Mouse (Mus musculus) kidney, postnatal 0 days (tissue): ENCODE results near the gene Abcb4. TPM values are rescaled to one million over a fixed set of nuclear protein-coding genes. Genes with fewer than 3 reads are reported as not detected.

Experiments
- ATAC-seq: fragments of 200-750 bp; cut with Nextera tagmentation; replicated peaks from 2 replicates; pipeline ENCODE4 v1.8.0; 2017; ENCODE audit warnings: low read depth, moderate number of reproducible peaks, moderate TSS enrichment, moderate library complexity; ENCODE audit not compliant: low FRiP score
- DNase-seq: peaks from one replicate; pipeline ENCODE4 v3.0.0-alpha.2; 2016; ENCODE audit warnings: low spot score
- H3K27ac ChIP-seq: fragments of 300-500 bp; sonication (generic); 2 replicates; pipeline ENCODE4 v1.5.1; 2014; ENCODE audit warnings: mild to moderate bottlenecking
- H3K27me3 ChIP-seq: fragments of 300-500 bp; sonication (generic); 2 replicates; pipeline ENCODE4 v1.6.1; 2014; ENCODE audit warnings: low read length, mixed read lengths; ENCODE audit not compliant: insufficient read depth
- H3K36me3 ChIP-seq: fragments of 300-500 bp; sonication (generic); 2 replicates; pipeline ENCODE4 v1.6.1; 2014; ENCODE audit warnings: low read length, mixed read lengths; ENCODE audit not compliant: insufficient read depth
- H3K4me1 ChIP-seq: fragments of 300-500 bp; sonication (generic); replicated peaks from 2 replicates; pipeline ENCODE4 v1.6.1; 2014; ENCODE audit warnings: antibody characterized with exemption, low read length, mixed read lengths; ENCODE audit not compliant: insufficient read depth
- H3K4me2 ChIP-seq: fragments of 300-500 bp; sonication (generic); 2 replicates; pipeline ENCODE4 v1.6.1; 2014; ENCODE audit warnings: mild to moderate bottlenecking, low read length, moderate library complexity, mixed read lengths
- H3K4me3 ChIP-seq: fragments of 300-500 bp; sonication (generic); replicated peaks from 2 replicates; pipeline ENCODE4 v1.5.1; 2014; ENCODE audit warnings: low read depth, low read length
- H3K9ac ChIP-seq: fragments of 300-500 bp; sonication (generic); 2 replicates; pipeline ENCODE4 v1.6.1; 2014; ENCODE audit warnings: low read depth, low read length
- H3K9me3 ChIP-seq: fragments of 300-500 bp; sonication (generic); replicated peaks from 2 replicates; pipeline ENCODE4 v1.6.1; 2016; ENCODE audit warnings: low read length, inconsistent platforms, mixed read lengths
- CTCF ChIP-seq: IDR thresholded peaks from 2 replicates; pipeline ENCODE4 v1.5.1; 2016; ENCODE audit warnings: antibody characterized with exemption, low read depth, mild to moderate bottlenecking, moderate library complexity
- WGBS: fragments of 180-500 bp; shearing (Covaris S2); extraction: QIAGEN DNeasy Blood & Tissue Kit; methylation state at CpG from one replicate; pipeline ENCODE4 v1.1.7; 2014; 5-methylcytosine and 5-hydroxymethylcytosine counted together
- polyA plus RNA-seq: library from polyadenylated mRNA; unstranded; fragments of >200 nt; fragmentation: Nextera tagmentation; extraction: Ambion mirVana; gene quantifications from 2 replicates; pipeline ENCODE4 v1.2.1, GENCODE M21; 2015

Abcb4 gene
- polyA plus RNA-seq, 1 experiment from 2014 or later: 0.16 TPM

GRCm38 (mm10) chr5:8943836-8944235 is 50.3 kb downstream of the Abcb4 start:
- WGBS: 60% methylated on average over 3 of the region's 3 CpGs
- Histone ChIP-seq H3K27me3 (no peaks in the 10 kb centered on the region), H3K27ac (no peak overlapping the region), H3K4me3 (no peak overlapping the region), H3K4me2 (no peak overlapping the region), H3K4me1 (no peaks in the 10 kb centered on the region), H3K9ac (no peak overlapping the region), H3K36me3 (no peaks in the 10 kb centered on the region), H3K9me3 (no peaks in the 10 kb centered on the region)
- DNase-seq (no peak), ATAC-seq (no peak)
- TF ChIP-seq CTCF: no peak

DNA sequence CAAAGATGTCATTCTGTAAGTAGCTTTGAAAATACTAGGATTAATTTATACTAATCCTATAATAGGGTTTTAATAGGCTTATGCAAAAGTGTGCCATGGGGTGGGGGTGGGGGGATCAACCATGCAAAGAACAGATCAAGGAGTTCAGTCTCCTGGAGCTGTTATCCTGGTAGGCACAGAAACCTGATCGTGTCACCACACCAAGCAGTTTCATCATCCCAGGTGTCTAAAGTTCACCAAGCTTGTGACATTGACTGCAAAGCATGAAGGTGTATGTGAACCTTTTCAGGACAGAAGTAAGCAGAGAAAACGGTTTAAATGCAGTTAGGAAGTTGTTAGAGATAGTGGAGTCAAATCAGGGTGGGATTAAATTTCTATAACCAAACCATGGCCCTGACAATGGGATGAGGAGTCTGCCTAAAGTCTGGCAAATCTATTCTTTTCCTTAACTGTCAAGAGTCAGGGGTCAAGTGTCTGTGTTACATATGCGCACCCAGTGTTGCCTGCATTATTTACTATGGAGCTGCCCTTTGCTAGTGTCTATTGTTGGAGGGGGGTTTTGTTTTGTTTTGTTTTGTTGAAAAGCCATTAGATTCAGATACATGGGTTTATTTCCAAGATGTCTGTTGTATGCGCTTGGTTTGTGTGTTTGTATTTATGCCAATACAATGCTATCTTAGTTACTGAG is 54.0 kb downstream of the Abcb4 start:
- Histone ChIP-seq H3K9me3 (no peaks in the 10 kb centered on the region), H3K4me3 (no peak overlapping the region), H3K4me1 (no peaks in the 10 kb centered on the region), H3K4me2 (no peak overlapping the region), H3K27me3 (no peaks in the 10 kb centered on the region), H3K9ac (no peak overlapping the region), H3K27ac (no peak overlapping the region), H3K36me3 (no peaks in the 10 kb centered on the region)
- TF ChIP-seq CTCF: no peak
- 0 out of 2 replicates have a peak, but pooled peaks have one; percentile 43 for ATAC-seq
- WGBS: 53% methylated on average over 4 of the region's 4 CpGs
- DNase-seq: no peak

GRCm38 (mm10) chr5:8953660-8954059 is 60.1 kb downstream of the Abcb4 start:
- no peaks in the 10 kb centered on the region for H3K9me3 ChIP-seq
- H3K27me3 ChIP-seq: no peaks in the 10 kb centered on the region
- no peaks in the 10 kb centered on the region for H3K36me3 ChIP-seq
- H3K27ac ChIP-seq: no peak overlapping the region
- TF ChIP-seq CTCF: no peak
- H3K9ac ChIP-seq: no peak overlapping the region
- no peaks in the 10 kb centered on the region for H3K4me1 ChIP-seq
- 91% methylated on average over 2 of the region's 2 CpGs for WGBS
- ATAC-seq: no peak
- DNase-seq: no peak
- H3K4me3 ChIP-seq: no peak overlapping the region
- no peak overlapping the region for H3K4me2 ChIP-seq

GRCm38 (mm10) chr5:8955544-8955943 is 62.0 kb downstream of the Abcb4 start:
- no peak for TF ChIP-seq CTCF
- no peak overlapping the region for H3K4me3 ChIP-seq
- H3K27me3 ChIP-seq: no peaks in the 10 kb centered on the region
- no peak overlapping the region for H3K9ac ChIP-seq
- H3K36me3 ChIP-seq: no peaks in the 10 kb centered on the region
- no peak for ATAC-seq
- WGBS: 91% methylated on average over 3 of the region's 3 CpGs
- H3K4me1 ChIP-seq: no peaks in the 10 kb centered on the region
- H3K27ac ChIP-seq: no peak overlapping the region
- no peak for DNase-seq
- H3K4me2 ChIP-seq: no peak overlapping the region
- no peaks in the 10 kb centered on the region for H3K9me3 ChIP-seq

DNA sequence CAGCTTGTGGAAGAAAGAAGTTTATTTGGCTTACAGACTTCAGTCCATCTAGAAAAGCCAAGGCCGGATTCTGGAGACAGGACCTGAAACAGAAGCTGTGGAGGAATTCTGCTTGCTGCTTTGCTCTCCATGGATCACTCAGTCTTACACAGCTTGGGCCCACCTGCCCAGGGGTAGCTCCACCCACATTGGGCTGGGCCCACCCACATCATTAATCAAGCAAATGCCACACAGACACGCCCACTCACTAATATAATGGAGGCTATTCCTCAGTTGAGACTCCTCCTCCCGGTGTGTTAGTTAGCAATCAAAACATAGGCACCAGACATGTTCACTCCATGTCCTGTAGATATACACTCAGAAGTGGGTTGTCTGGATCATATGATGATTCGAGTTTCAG is 67.0 kb downstream of the Abcb4 start:
- ATAC-seq (no peak; the same call in 1 of the 2 replicates), DNase-seq (no peak)
- Histone ChIP-seq H3K27ac (no peak overlapping the region), H3K9me3 (no peaks in the 10 kb centered on the region), H3K4me2 (no peak overlapping the region), H3K4me3 (no peak overlapping the region), H3K9ac (no peak overlapping the region), H3K36me3 (peaks cover 14% of the 10 kb centered on the region; the same call in 1 of the 2 replicates), H3K27me3 (no peaks in the 10 kb centered on the region), H3K4me1 (no peaks in the 10 kb centered on the region)
- WGBS: 75% methylated on average over 4 of the region's 4 CpGs
- no peak for TF ChIP-seq CTCF

DNA sequence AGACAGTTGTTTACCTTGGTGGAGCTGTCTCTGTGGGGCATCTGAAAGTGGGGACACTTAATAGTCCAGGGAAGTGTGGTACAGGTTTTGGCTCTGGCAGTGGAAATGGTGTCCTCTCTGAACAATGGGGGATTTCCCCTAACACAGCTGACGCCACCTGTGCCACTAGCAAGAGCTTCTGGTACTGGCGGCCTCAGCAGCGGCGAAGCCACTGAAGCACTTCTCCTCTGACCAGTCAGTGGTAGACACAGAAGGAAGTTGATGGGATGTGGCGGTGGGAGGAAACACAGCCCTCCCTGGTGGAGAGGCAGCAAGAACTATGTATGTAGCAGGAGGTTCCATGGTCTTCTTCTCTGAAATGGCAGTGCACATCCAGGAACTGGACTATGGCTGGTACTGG is 71.0 kb downstream of the Abcb4 start:
- DNase-seq (no peak), ATAC-seq (no peak)
- no peak overlapping the region for H3K9ac ChIP-seq
- no peak overlapping the region for H3K4me2 ChIP-seq
- H3K27ac ChIP-seq: no peak overlapping the region
- H3K4me3 ChIP-seq: no peak overlapping the region
- H3K9me3 ChIP-seq: no peaks in the 10 kb centered on the region
- 95% methylated on average over 5 of the region's 5 CpGs for WGBS
- peaks cover 32% of the 10 kb centered on the region for H3K36me3 ChIP-seq
- no peaks in the 10 kb centered on the region for H3K4me1 ChIP-seq
- no peaks in the 10 kb centered on the region for H3K27me3 ChIP-seq
- no peak for TF ChIP-seq CTCF

DNA sequence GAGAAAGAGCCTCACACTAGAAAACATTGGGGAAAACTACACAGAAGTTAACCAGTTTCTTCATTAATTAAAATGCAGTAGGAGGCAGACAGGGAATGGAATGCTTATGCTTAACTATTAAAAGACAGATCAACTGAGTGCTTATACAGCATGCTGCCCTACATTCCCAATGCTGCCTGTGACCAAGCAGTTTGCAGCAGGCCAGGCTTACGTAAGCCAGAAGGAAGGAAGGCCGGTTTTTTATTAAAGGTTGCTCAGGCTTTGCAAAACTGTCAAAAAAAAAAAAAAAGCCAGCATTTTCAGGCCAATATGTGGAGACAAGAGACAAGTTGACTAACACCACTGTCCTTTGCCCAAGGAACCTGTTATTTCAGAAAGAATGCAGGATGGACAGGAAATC is 77.2 kb downstream of the Abcb4 start:
- H3K9ac ChIP-seq: no peak overlapping the region
- no peak overlapping the region for H3K27ac ChIP-seq
- no peaks in the 10 kb centered on the region for H3K9me3 ChIP-seq
- peaks cover 46% of the 10 kb centered on the region for H3K36me3 ChIP-seq
- 91% methylated on average over 2 of the region's 2 CpGs for WGBS
- H3K4me2 ChIP-seq: no peak overlapping the region
- H3K27me3 ChIP-seq: no peaks in the 10 kb centered on the region
- H3K4me3 ChIP-seq: no peak overlapping the region
- DNase-seq (no peak), ATAC-seq (no peak)
- no peak for TF ChIP-seq CTCF
- H3K4me1 ChIP-seq: no peaks in the 10 kb centered on the region
